Mouse (Mus musculus): ENCODE measurements around the gene Tmem243.

DNA sequence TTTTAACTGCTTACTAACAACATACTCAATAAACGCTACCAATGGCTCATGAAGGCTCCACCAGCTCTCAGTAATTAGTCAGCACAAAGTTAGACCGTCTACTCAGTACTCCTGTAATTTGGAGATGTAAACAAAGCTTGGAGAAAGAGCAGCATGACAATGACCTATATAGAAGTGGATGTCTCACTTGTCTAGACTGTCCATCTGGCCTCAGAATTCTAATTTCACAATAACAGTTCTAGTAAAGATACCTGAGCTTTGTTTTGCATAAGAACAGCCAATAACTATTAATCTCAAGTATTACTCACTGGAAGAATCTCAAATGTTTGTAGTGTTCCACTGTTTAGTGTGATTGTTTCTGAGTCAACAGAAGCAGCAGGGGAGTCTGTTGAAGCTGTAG is 23.7 kb downstream of the Tmem243 start:
- TF ChIP-seq CTCF (IDR thresholded peaks at IDR 0.05; ENCODE audit: control insufficient read depth, insufficient read depth, low read length) (no peak), POLR2A (IDR thresholded peaks at IDR 0.05; ENCODE audit: borderline replicate concordance, control insufficient read depth, low read depth, low read length) (no peak)

All from bone marrow, adult 2 months (tissue).